Mouse (Mus musculus): Measurements from ENCODE around the gene Podxl. TPM values are rescaled to one million over a fixed set of nuclear protein-coding genes. Genes with fewer than 3 reads are reported as not detected.
"Not testable (repeated sequence)": the region's sequence is repeated elsewhere in the genome, so short reads cannot be mapped to it uniquely, and the experiment has no call there.

The Podxl gene
- polyA plus RNA-seq, 1 experiment from 2014 or later = 11.5 TPM

- WGBS = 7% methylated on average over 16 of the region's 16 CpGs
- ATAC-seq (replicated peaks) = no peak
- H3K27me3 ChIP-seq = no peaks in the 10 kb centered on the region
- H3K27ac ChIP-seq (replicated peaks) = no peak overlapping the region
- H3K4me3 ChIP-seq = peak overlapping the region; percentile 90
- H3K9ac ChIP-seq (replicated peaks) = peak overlapping the region; percentile 88
- peaks cover 42% of the 10 kb centered on the region for H3K4me1 ChIP-seq
- H3K9me3 ChIP-seq = no peaks in the 10 kb centered on the region
- peak overlapping the region; percentile 99 for H3K4me2 ChIP-seq (replicated peaks)
- no peaks in the 10 kb centered on the region for H3K36me3 ChIP-seq
Measured at GRCm38 (mm10) chr6:31562371-31563080, 1.3 kb downstream of the Podxl start.

DNA sequence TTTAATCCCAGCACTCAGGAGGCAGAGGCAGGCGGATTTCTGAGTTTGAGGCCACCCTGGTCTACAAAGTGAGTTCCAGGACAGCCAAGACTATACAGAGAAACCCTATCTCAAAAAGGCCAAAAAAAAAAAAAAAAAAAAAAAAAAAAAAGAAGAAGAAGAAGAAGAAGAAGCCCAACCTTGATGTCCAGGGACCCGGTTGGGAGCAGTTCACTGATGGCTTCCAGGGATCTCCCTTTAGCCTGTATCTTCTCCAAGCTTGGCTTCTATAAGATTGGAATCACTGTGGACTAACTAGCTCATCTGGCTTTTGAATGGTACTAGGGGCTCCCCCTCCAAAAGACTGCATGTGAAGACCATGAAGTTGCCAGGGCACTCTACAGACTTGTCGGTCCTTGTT is 1.8 kb downstream of the Podxl start:
- not testable (repeated sequence) for H3K36me3 ChIP-seq; ATAC-seq (replicated peaks); H3K27me3 ChIP-seq; H3K9me3 ChIP-seq; H3K27ac ChIP-seq (replicated peaks)
- peak overlapping the region; percentile 99 for H3K4me2 ChIP-seq (replicated peaks)
- peak overlapping the region; percentile 88; the same call in 1 of the 2 replicates for H3K9ac ChIP-seq (replicated peaks)
- peak overlapping the region; percentile 90 for H3K4me3 ChIP-seq
- 45% methylated on average over 3 of the region's 3 CpGs for WGBS
- H3K4me1 ChIP-seq = peaks cover 42% of the 10 kb centered on the region

- no peak overlapping the region for H3K4me3 ChIP-seq
- H3K4me1 ChIP-seq = peaks cover 39% of the 10 kb centered on the region
- WGBS = 11% methylated on average over 13 of the region's 13 CpGs
- H3K9me3 ChIP-seq = no peaks in the 10 kb centered on the region
- no peak overlapping the region; the same call in 1 of the 2 replicates for H3K4me2 ChIP-seq (replicated peaks)
- no peaks in the 10 kb centered on the region for H3K27me3 ChIP-seq
- no peak for ATAC-seq (replicated peaks)
- no peak overlapping the region for H3K27ac ChIP-seq (replicated peaks)
- no peaks in the 10 kb centered on the region for H3K36me3 ChIP-seq
- H3K9ac ChIP-seq (replicated peaks) = no peak overlapping the region
Measured at GRCm38 (mm10) chr6:31560138-31560959, 3.4 kb downstream of the Podxl start.

- Histone ChIP-seq H3K36me3 (no peaks in the 10 kb centered on the region), H3K9me3 (no peaks in the 10 kb centered on the region), H3K4me1 (peaks cover 11% of the 10 kb centered on the region), H3K4me2 (replicated peaks) (no peak overlapping the region), H3K9ac (replicated peaks) (no peak overlapping the region), H3K27ac (replicated peaks) (no peak overlapping the region), H3K27me3 (no peaks in the 10 kb centered on the region), H3K4me3 (no peak overlapping the region)
- no peak for ATAC-seq (replicated peaks)
- WGBS = 86% methylated on average over 7 of the region's 7 CpGs
Measured at GRCm38 (mm10) chr6:31556460-31557100, 7.2 kb downstream of the Podxl start.

- no peak for ATAC-seq (replicated peaks)
- H3K36me3 ChIP-seq = no peaks in the 10 kb centered on the region
- peaks cover 13% of the 10 kb centered on the region for H3K4me1 ChIP-seq
- H3K4me3 ChIP-seq = no peak overlapping the region
- WGBS = 83% methylated on average over 22 of the region's 22 CpGs
- H3K27me3 ChIP-seq = no peaks in the 10 kb centered on the region
- no peak overlapping the region for H3K4me2 ChIP-seq (replicated peaks)
- no peak overlapping the region for H3K9ac ChIP-seq (replicated peaks)
- no peaks in the 10 kb centered on the region for H3K9me3 ChIP-seq
- no peak overlapping the region for H3K27ac ChIP-seq (replicated peaks)
Measured at GRCm38 (mm10) chr6:31550876-31551532, 12.8 kb downstream of the Podxl start.

- ATAC-seq (replicated peaks) = peak; percentile 63
- no peak overlapping the region for H3K4me3 ChIP-seq
- no peaks in the 10 kb centered on the region for H3K27me3 ChIP-seq
- H3K9ac ChIP-seq (replicated peaks) = no peak overlapping the region
- H3K36me3 ChIP-seq = no peaks in the 10 kb centered on the region
- H3K9me3 ChIP-seq = no peaks in the 10 kb centered on the region
- no peak overlapping the region for H3K4me2 ChIP-seq (replicated peaks)
- 39% methylated on average over 5 of the region's 5 CpGs for WGBS
- H3K4me1 ChIP-seq = peaks cover 13% of the 10 kb centered on the region
- H3K27ac ChIP-seq (replicated peaks) = 0 out of 2 replicates have a peak overlapping the region, but pooled peaks have one; percentile 8
Measured at GRCm38 (mm10) chr6:31549361-31550051, 14.3 kb downstream of the Podxl start.

DNA sequence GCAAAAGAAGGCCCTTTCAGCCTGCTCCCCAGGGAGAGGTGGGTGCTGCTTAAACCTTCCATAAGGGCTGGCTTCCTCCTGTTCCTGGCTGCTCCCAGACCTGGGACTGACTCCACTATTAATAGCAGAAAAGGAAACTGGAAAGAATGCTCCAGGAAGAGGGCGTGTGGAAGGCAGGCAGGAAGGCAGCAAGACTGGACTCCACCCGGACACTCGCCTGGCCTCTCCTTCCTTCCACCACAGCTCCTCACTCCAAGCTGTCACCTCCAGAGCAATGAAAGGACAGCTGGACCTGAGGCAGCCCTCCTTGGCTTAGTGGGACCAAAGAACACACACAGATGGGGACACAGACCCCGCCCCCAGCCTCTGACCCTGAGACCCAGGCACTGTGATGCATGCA is 19.5 kb downstream of the Podxl start:
- no peaks in the 10 kb centered on the region for H3K9me3 ChIP-seq
- H3K4me2 ChIP-seq (replicated peaks) = no peak overlapping the region
- H3K27ac ChIP-seq (replicated peaks) = no peak overlapping the region
- H3K27me3 ChIP-seq = no peaks in the 10 kb centered on the region
- H3K9ac ChIP-seq (replicated peaks) = no peak overlapping the region
- no peak overlapping the region for H3K4me3 ChIP-seq
- H3K4me1 ChIP-seq = peaks cover 6% of the 10 kb centered on the region
- no peaks in the 10 kb centered on the region for H3K36me3 ChIP-seq
- 77% methylated on average over 4 of the region's 4 CpGs for WGBS
- ATAC-seq (replicated peaks) = no peak

- no peak overlapping the region for H3K4me2 ChIP-seq (replicated peaks)
- H3K9ac ChIP-seq (replicated peaks) = no peak overlapping the region
- no peaks in the 10 kb centered on the region for H3K9me3 ChIP-seq
- H3K4me1 ChIP-seq = no peaks in the 10 kb centered on the region
- no peaks in the 10 kb centered on the region for H3K36me3 ChIP-seq
- 90% methylated on average over 6 of the region's 6 CpGs for WGBS
- ATAC-seq (replicated peaks) = no peak
- H3K27me3 ChIP-seq = no peaks in the 10 kb centered on the region
- no peak overlapping the region for H3K4me3 ChIP-seq
- H3K27ac ChIP-seq (replicated peaks) = no peak overlapping the region
Measured at GRCm38 (mm10) chr6:31540018-31540417, 23.8 kb downstream of the Podxl start.

- no peaks in the 10 kb centered on the region for H3K9me3 ChIP-seq
- no peaks in the 10 kb centered on the region for H3K36me3 ChIP-seq
- H3K4me1 ChIP-seq = no peaks in the 10 kb centered on the region
- H3K4me2 ChIP-seq (replicated peaks) = no peak overlapping the region
- no peaks in the 10 kb centered on the region for H3K27me3 ChIP-seq
- no peak overlapping the region for H3K9ac ChIP-seq (replicated peaks)
- no peak overlapping the region for H3K4me3 ChIP-seq
- H3K27ac ChIP-seq (replicated peaks) = no peak overlapping the region
- WGBS = 96% methylated on average over 1 of the region's 1 CpGs
- ATAC-seq (replicated peaks) = no peak
Measured at GRCm38 (mm10) chr6:31538112-31538511, 25.7 kb downstream of the Podxl start.

DNA sequence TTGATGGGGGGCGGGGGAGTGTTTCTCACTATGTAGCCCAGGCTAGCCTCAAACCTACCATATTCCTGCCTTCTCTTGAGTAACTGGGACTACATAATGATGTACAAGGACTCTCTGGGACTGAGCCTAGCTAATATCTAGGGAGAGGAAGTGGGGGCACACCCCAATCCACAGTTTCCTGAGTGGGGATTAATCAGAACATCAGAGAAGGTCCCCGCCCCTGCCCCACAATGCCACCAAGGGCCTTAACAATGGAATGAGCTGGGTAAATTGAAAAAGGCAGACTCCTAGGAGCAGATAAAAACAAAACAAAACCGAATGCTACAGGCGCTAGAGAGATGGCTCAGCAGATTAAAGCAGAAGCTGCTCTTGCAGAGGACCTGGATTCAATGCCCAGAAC is 26.6 kb downstream of the Podxl start:
- no peak for ATAC-seq (replicated peaks)
- Histone ChIP-seq H3K4me2 (replicated peaks) (no peak overlapping the region), H3K9ac (replicated peaks) (no peak overlapping the region), H3K27ac (replicated peaks) (no peak overlapping the region), H3K9me3 (no peaks in the 10 kb centered on the region), H3K4me3 (no peak overlapping the region), H3K27me3 (no peaks in the 10 kb centered on the region), H3K4me1 (0 out of 2 replicates have a peak, but pooled peaks cover 3% of the 10 kb centered on the region), H3K36me3 (no peaks in the 10 kb centered on the region)
- WGBS = 71% methylated on average over 4 of the region's 4 CpGs

- H3K9me3 ChIP-seq = no peaks in the 10 kb centered on the region
- ATAC-seq (replicated peaks) = no peak
- no peak overlapping the region for H3K4me2 ChIP-seq (replicated peaks)
- H3K27ac ChIP-seq (replicated peaks) = no peak overlapping the region
- H3K4me3 ChIP-seq = no peak overlapping the region
- H3K4me1 ChIP-seq = 0 out of 2 replicates have a peak, but pooled peaks cover 3% of the 10 kb centered on the region
- H3K36me3 ChIP-seq = no peaks in the 10 kb centered on the region
- 97% methylated on average over 5 of the region's 5 CpGs for WGBS
- H3K9ac ChIP-seq (replicated peaks) = no peak overlapping the region
- no peaks in the 10 kb centered on the region for H3K27me3 ChIP-seq
Measured at GRCm38 (mm10) chr6:31534705-31535104, 29.1 kb downstream of the Podxl start.

Measured in forebrain, embryonic 15.5 days (tissue).